Mouse (Mus musculus) adrenal gland, postnatal 4 days (tissue): ENCODE data around the gene Fgf3. TPM values are rescaled to one million over a fixed set of nuclear protein-coding genes. Genes with fewer than 3 reads are reported as not detected.

ENCODE experiments used
- DNase-seq, 2 experiments: peaks; one replicate each; pipeline ENCODE4 v3.0.0; 2021 to 2022; ENCODE audit warnings: low spot score in 2 of 2, mixed read lengths in 2 of 2
- long read RNA-seq, 2 experiments: library from polyadenylated mRNA; stranded (forward); transcript quantifications; one replicate each; pipeline ENCODE4 v2.0.0; 2021
- total RNA-seq, 2 experiments: library from RNA; stranded (reverse); gene quantifications; 2 replicates each; pipeline ENCODE4 v1.2.3; 2021

The Fgf3 gene
- 1 to 10 TPM in 1 of 2 experiments, under 1 TPM in 1; 0.82 to 1.1 TPM for total RNA-seq
- long read RNA-seq, experiment 1, result 0 reads
- long read RNA-seq, experiment 2, partial matches to known transcripts, result 1 of 5 reads
- long read RNA-seq, experiment 2, other reads (novel, unspliced or antisense), result 1 of 5 reads

DNA sequence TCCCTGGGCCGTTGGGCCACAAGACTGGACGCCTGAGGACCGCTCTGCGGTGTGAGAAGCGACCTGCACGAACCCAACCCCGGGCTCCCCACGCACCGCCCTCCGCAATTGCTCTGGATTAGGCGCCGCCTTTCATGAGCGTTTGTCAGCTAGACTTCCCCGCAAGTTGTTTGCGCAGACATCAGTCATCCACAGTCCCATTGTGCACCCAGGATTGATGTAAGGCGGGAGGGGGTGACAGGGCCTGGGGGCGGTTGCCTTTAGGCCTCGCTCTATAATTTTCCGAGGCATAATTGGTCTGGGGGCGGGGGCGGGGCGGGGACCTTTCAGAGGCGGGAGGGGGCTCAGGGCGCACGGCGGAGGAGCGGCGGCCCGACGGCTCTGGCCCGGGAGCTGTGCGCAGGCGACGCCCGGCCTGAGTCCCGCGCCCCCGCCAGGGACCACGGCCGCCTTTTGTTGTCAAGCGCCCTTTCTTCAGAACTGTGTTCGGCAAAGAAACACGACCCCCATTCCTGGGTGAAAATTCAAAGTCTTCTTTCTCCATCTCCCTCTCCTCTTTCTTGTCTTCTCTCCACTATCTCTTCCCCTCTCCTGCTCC, at the start of gene Fgf3:
TSS of gene Fgf3 (plus strand) at position 193 of the 598 bp plus-strand sequence.
- DNase-seq, result no peak

DNA sequence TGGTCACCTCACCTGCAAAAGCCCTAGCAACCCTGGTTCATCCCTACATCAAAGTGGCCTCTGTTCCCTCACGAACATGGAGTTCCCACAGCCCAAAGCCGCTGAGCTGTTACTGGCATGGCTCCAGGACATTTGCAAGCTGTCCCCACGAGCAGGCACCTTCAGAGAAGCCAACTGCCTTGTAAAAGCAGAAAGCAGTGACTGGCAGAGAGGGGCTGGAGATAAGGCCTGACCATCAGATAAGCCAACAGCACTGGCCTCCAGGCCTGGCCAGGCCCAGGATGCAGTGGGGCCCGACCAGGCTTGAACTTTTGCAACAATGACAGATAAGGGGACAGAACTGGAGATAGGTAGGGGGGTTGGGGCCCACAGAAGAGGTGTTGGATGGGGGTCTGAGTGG, 49.3 kb upstream of the Fgf3 start:
- DNase-seq, result peak in 1 of 2 experiments; percentile 18

DNA sequence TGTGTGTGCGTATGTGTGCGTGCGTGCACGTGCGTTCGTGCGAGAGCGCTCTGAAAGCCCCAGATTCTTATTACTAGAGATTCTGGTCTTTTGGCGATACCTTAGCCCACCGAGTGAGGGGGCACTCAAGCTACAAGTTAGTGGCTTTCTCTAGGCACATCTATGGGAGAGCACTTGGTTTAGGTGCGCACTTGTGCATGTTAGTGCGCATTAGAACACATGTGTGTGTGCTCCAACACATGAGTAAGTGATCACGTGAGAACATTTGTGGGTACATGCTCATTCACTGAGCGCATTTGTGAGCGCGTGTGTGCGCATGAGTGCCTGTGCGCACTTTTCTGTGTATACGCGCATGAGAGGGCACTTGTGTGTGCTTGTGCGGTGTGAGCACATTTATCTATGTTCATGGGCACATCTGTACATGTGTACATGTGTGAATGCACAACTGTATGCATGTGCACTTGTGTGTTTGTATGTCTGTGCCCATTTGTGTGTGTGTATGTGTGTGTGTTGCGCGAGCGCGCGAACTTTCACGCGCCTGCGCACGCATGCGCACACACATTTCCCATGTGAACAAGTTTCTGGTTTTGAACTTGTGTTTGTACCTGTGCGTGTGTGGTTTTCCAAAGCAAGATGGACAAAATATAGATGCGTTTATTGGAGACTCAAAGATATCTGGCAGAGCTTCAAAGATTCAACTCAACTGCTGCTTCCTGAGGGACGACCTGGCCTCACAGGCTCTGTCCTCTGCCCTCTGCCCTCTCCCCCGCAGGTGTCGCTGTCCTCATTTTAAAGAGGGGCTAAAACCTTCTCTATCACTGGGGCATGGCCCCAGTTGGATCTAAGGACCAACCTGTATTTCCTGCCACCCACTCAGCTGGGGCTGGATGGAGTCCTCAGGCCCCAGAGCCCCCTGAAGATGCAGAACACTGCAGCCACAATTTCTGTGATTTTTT, 48.0 kb upstream of the Fgf3 start:
- DNase-seq, result no peak

DNA sequence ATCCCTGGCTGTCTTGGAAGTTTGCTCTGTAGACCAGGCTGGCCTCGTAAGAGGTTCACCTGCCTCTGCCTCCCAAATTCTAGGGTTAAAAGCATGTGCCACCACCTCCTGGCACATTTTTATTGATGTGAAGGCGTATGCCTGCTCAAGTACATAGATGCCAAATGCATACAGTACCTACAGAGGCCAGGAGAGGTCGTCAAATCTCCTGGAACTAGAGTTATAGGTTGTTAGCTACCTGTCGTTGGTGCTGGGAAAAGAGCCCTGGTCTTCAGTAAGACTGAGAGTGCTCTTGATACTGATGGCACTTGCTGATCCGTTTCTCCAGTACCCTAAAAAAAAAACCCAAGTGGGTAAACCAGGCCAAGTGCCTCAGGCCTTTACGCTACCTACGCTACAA, 46.5 kb upstream of the Fgf3 start:
- DNase-seq, result no peak

DNA sequence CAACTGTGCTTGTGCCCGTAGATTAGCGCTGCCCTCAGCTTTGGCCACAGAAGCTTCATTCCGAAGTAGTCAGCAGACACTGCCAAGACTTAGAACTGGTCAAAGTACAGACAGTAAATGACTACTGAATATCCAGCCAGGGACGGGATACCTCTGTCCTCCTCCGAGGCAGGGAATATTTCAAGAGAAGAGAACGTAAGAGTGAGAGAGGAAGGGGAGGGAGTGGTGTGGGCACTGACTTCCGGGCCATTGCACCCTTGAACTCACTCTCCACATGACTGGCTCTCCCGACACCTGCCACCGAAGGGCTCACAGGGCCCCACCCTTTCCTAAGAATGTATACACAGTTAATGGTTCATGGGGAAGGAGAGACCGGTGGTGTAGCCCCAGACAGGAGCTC, 44.6 kb upstream of the Fgf3 start:
- DNase-seq, result no peak

DNA sequence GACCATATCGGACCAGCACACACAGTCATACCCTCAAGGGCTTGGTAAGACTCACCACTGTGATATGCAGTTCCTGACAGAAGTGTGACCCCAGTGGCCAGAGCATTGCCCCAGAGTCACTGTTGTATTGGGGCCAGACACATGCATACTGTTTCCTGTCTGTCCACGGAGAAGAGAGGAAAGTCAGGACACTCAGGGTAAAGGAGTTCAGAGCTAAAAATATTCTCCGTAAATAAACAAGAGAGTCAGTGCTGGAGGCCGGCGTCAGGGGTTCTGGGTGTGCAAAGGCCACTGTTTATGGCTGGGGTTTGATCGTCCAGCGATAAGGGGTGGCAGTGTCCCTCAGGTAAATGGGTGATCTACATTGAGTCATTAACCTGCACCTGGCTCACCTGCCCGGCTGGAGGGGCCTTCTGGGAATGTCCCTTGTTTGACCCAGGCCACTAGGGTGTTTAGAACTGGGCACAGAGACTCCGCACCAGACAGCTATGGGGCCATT, 41.9 kb upstream of the Fgf3 start:
- no peak for DNase-seq

DNA sequence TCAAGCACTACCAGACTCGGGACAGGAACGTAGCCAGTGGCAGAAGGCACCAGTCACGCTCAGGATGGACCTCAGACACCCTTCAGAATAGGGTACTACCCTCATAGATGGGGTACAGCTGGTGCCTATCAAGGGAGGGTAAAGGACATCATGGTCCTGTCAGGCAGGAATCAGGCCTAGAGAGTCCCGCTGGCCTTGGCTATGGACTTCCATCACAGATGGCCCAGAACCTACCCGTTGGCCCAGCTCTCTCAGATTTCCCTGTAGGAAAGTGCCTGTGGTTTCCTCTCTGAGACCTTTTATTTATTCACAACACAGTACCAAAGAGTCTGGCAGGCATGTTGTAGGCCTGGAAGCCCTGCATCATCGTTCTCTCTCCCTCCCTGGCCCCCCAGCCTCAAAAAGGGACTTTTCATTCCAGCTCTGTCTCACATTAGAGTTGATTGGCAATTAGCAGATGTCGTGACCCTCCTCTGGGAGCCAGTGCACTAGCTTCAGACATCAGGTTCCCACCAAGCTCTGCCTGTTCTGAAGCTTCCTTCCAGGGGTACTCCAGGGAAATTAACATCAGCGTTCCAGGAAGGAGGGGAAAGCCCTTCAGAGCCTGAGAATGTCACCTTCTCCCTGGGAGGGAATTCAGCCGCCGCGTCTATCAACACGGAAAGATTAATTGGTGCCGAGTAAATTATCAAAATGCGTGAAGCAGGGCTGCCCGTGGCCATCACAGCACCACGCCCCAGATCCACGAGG, 40.7 kb upstream of the Fgf3 start:
- DNase-seq, result no peak

DNA sequence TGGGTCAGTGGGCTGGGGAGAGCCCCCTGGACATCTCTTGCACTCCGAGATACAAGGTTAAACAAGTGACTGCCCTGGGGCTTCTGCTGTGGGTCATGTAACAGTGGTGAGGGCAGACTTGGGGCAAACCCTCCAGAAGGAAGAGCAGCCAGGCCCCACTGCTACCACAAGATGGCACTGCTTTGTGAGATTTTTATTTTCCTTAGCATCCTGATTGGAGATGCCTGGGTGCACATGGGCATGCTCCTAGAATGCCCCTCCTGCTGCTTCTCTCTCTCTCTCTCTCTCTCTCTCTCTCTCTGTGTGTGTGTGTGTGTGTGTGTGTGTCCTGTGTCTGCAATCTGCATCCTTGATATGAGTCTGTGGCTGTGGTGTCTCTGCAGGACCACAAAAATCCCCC, 39.4 kb upstream of the Fgf3 start:
- no peak for DNase-seq

DNA sequence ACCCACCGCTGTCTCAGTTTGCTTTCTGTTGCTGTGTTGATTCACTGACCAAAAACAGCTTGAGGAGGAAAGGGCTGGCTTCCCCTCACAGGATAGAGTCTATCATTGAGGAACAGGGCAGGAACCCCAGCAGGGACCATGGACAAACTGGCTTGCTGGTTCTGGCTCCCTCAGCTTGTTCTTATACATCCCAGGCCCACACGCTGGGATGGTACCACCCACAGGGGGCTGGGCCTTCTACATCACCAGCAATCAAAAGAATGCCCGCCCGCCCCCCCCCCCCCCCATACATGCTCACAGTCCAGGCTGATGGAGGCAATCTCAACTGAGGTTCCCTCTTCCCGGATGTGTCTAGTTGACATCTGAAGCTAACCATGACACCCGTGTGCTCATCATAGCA, 30.8 kb upstream of the Fgf3 start:
- DNase-seq, result no peak

DNA sequence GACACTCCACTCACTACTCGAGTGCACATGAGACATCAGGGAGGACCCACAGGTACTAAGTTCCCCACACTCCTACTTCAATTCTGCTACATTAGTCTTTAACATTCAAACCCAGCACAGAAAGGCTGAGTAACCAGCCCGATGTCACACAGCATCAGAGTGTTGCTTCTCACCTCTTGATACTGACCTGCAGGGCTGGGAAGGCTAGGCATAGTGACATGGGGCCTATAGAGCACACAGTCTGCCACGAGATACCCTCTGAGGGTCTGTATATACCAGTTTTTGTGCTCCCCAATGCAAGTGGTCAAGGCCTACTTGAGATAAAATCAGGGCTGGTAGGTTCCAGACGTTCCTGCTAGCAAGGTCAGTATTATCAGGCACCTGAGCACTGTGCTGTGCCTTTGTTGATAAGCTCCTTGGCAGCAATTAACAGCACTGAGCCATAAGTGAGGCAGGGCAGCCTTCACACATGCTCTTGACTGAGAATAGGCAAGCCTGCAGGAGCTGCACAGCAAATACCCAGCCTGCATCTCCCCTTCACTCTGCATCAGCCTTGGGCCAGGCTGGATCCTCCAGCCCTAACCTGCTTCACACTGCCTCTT, 29.8 kb upstream of the Fgf3 start:
- no peak for DNase-seq

DNA sequence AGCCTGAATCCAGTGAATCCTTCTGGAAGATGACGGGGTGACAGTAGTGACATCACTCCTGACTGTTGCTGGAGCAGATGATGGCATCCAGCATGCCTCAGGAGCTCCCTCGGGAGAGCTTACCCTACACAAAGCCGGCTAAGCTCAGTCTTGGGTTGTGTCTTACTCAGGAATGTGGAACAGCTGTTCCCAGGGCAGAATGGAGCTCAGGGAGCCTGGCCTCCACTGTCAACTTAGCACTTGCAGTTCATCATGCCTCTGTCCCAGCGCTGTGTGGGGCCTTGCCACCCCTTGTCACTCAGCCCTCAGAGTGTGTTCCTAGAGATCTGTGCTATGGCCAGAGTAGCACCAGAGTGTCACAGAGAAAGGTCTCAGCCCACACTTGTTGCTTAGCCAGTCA, 26.4 kb upstream of the Fgf3 start:
- no peak for DNase-seq

DNA sequence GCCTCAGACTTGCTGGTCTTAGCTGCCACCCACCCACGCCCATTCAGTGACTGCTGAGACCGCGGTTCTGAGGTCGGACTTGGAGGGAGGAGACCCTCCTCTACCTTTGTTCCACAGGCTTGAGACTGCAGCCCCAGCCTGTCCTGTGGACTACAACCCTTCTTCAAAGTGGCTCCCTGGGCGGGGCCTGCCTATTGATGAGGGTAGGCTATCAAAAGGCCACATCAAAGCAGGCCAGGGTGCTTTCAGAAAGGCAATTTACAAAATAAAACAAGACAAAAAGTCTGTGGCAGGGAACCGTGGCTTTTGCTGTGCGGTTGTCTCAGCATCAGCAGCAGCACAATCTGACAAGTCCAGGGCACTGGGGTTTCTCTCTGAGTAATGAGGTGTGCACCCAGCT, 16.0 kb upstream of the Fgf3 start:
- DNase-seq, result no peak

DNA sequence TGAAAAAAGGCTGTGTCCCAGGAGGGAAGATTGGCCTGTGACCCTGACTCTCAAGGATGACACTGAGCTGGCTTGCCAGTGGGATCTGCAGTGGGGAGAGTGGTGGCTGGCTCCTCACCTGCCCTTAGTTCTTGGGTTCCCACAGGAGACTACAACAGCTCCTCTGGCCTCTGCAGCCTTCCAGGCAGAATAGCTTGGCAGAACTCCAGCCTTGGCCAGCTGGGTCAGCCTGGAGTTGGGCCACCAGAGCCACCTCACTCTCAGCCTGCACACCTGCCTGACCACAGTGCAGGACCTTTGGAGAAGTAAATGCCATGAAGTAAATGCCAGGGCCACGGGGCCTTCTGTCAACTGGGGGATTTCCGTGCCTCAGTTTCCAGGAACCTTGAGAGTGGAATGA, 13.9 kb upstream of the Fgf3 start:
- DNase-seq, result no peak

DNA sequence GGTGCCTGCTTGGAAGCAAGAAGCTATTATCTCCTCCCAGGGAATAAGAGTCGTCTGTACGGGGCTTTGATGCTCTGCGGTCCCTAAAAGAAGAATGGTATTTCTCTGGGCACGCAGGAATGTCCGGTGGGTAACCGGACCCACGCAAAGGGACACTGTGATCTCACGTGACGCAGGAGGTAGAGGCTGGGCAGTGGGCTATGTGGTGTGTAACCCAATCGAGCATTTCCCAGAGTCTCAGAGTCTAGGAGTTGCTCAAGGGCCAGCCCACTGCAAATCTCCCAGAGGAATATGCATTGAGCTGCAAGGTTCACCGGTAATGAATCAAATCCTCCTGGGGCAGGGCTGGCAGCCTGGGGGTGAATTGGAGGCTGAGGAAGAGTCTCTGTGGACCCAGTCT, 9.5 kb upstream of the Fgf3 start:
- DNase-seq, result no peak

DNA sequence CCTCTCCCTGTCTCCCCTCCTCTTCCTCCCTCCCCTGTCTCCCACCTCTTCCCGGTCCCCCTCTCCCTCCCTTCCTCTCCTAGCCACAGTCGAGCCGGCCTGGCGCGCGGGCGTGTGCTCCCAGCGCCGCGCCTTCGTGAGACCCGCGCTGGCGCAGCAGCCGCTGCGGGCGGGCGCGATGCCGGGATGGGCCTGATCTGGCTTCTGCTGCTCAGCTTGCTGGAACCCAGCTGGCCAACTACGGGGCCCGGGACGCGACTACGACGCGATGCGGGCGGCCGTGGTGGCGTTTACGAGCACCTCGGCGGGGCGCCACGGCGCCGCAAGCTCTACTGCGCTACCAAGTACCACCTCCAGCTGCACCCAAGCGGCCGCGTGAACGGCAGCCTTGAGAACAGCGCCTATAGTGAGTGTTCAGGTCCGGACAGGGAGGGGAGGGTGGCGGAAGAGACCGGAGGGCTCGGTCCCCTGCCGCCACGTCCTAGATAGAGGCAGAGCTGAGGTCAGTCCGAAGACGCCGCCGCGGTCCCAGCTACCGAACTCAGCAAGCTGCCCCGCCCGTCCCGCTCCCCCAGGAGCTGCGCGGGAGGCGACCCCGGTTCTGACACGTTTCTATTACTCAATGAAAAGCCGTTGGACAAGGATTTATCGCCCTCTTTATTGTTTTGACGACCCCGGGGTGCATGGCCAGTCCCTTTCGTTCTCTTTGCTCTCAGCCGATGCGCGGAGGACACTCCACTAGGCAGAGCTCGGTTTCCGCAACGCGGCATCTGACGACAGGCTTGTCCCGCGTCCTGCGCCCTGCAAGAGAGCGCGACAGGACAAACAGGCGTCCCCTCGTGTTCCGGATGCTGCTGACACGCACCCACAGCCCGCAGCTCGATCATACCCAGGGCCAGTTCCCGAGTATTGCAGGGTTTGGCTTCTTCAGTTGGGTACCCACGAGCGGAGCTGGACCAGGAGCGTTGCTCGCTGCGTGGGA, 930 bp downstream of the Fgf3 start:
- no peak for DNase-seq

DNA sequence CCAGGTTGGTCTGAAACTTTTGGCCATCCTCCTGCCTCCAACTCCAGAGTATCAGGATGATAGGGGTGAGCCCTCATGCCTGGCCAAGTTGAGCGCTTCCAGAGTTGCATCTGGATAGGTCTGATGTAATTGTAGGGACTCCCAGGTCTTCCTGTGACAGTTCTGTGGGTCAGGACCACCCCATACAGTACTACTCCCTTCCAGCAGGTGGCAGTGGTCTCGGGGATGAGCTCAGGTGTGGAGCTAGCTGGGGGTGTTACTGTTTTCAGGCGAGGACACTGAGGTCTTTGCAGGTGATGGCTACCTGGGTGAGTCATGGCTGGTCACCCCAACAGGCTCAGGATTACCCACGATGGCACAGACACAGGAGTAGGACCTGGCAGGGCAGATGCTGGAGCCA, 8.3 kb downstream of the Fgf3 start:
- no peak for DNase-seq

DNA sequence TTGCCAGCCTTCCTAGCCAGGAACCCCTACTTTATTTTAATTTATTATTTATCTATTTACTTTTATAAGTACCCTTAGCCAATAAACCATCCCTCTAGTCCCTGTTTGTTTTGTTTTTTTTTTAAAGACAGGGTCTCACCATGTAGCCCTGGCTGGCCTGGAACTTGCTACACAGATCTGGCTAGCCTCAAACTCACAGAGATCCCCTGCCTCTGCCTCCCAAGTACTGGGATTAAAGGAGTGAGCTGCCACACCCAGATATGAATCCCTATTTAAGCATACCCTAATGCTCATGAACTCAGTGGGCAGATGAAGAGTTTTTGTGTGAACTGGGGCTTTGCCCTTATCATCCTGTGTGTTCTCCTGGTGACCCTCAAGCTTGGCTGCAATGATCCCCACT, 9.2 kb downstream of the Fgf3 start, which contains the start of gene Fgf4:
TSS of gene Fgf4 (plus strand) at position 301 of the 400 bp plus-strand sequence.
- no peak for DNase-seq

DNA sequence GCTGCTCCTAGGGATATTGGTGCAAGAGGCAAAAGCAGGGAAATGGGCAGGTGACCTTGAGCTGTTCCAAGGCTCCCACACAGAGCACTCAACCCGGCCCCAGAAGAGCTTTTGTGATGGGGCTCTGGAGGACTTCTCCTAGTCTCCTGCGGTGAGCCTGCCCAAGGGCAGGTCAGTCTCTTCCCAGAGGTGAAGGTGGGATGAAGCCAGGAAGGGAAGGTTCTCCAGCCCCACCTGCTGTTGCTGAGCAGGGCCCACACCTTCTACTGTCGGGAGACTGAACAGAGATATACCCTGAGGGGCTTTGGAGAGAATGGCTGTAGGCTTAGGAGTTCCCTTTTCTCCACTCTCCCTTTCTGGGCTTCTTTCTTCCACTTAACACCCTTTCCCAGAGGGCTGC, 13.4 kb downstream of the Fgf3 start:
- DNase-seq, result no peak

DNA sequence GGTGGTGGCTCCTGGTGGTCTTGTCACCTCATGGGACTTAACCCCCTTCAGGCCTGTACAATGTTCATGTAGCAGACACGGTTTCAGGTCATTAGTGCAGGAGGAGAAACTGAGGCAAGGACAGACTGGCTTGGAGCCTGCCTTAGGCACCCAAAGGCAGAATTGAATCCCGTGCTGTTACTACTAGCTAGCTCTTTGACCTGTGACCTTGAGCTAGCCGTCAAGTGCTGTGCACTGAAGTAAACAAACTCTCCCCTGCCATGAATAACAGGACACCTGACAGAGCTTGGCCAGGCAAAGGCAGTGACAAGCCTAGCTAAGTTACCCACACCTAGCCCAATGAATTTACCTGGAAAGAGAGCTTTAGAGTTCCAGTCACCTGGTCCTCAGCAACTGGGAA, 17.1 kb downstream of the Fgf3 start:
- DNase-seq, result no peak

DNA sequence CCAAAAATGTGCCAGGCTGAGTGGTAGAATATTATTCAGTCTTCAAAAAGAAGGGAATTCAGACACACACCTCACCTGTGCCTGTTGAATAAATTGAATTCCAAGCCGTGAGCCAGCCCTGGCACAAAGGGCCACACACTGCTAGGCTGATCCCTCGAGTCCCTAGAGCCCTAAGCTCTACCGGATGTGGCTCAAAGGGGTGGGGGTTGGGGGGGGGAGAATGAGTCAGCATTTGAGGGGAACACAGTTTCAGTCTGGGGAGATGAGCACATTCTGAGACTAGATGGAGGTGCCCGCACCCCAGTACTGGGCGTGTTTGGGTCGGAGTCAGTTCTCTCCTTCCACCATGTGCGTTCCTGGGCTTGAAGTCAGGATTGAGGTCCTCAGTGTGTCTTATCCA, 19.3 kb downstream of the Fgf3 start:
- no peak for DNase-seq
